Mouse (Mus musculus): ENCODE measurements around the gene Trit1.
"Not testable (repeated sequence)": the region's sequence is repeated elsewhere in the genome, so short reads cannot be mapped to it uniquely, and the experiment has no call there.

Gene Trit1

GRCm38 (mm10) chr4:123016451-123016957 lies at the start of gene Trit1:
TSS of gene Trit1 (plus strand) at chr4:123016597.
- peak; percentile 97 for DNase-seq (ENCODE audit: low read depth, low spot score)

- no peak for DNase-seq (ENCODE audit: low read depth, low spot score)
Observed at GRCm38 (mm10) chr4:122968106-122968505, 48.3 kb upstream of the Trit1 start.

DNA sequence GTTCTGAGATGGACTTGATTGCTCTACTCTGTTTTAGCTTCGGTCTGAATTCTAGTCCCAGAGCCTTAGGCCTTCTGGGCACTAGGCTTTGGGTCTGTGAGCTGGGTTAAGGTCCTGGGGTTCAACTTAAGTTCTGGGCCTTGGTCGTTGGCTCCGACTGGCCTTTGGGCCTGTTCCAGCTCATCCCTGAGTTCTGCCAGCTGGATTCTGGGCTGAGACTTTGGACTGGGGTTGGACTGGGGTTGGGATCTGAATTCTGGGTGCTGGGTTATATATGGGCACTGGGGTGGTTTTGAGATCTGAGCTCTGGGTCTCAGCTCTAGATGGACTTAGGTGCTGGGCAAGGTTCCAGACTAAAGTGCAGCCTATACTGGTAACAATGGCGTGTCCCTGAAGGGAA lies 45.2 kb upstream of the Trit1 start:
- no peak for DNase-seq (ENCODE audit: low read depth, low spot score)

- no peak for DNase-seq (ENCODE audit: low read depth, low spot score)
Observed at GRCm38 (mm10) chr4:122971646-122972045, 44.8 kb upstream of the Trit1 start.

- DNase-seq (ENCODE audit: low read depth, low spot score), result no peak
Observed at GRCm38 (mm10) chr4:122972056-122972455, 44.3 kb upstream of the Trit1 start.

DNA sequence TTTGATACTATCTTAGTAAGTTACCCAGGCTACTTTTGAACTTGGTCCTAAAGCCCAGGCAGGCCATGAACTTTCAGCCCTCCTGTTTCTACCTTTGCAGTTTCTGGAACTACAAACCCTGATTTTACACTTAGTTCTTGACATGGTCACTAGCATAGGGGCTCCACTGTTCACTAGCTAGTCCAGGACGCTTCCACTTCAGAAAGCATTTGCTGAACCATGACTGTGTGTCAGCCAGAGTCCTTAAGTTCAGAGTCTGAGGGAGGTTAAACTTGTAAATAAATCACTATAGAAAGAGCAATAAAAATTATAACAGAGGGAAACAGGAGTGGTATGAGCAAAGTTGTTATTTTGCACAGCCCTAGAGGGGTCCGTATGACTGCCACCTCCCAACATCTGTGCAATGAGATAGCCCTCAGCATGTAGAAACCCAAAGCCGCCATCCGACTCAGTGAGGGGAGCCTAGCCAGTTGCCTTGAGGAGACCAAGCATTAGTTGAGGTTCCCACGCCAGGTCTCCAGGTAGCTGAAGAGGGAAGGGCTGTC lies 41.3 kb upstream of the Trit1 start:
- no peak for DNase-seq (ENCODE audit: low read depth, low spot score)

DNA sequence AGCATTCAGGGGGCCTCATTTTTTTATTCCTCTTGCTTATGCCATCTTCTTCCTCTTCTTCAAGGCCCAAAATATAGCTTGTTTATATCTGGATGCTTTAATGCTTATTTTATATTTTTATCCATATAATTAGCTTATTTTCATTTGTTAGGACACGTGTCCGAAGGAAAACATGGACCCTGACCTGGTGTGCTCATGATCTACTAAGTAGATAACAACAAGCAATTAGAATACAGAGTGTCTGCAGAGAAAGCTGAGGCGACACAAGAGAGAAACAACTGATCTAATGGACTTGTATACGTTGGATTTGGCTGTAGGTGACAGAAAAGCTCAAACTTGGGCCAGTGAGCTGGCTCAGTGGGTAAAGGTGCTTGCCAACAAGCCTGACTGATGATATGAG lies 39.5 kb upstream of the Trit1 start:
- no peak for DNase-seq (ENCODE audit: low read depth, low spot score)

- no peak for DNase-seq (ENCODE audit: low read depth, low spot score)
Observed at GRCm38 (mm10) chr4:122978850-122979249, 37.5 kb upstream of the Trit1 start.

DNA sequence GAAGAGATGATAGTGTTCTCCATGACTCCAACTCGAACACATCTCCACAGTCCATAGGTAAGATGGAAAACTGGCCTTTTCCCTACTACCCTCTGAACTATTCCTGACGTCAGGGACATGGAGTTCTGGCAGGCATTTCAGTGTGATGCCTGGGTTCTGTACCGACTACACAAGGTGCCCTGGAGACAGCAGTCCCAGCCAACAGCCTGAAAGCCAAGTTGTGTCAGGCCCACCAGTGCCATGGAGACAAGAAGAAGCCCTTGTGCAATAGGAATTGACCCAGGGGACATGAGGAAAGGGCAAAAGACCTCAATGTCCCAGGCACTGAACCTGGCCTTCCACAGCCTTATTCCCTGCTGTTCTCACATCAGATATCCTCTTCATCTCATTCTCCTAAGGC lies 36.6 kb upstream of the Trit1 start:
- DNase-seq (ENCODE audit: low read depth, low spot score), result no peak

- no peak for DNase-seq (ENCODE audit: low read depth, low spot score)
Observed at GRCm38 (mm10) chr4:122980684-122981083, 35.7 kb upstream of the Trit1 start.

GRCm38 (mm10) chr4:122981238-122981637 lies 35.2 kb upstream of the Trit1 start:
- no peak for DNase-seq (ENCODE audit: low read depth, low spot score)

DNA sequence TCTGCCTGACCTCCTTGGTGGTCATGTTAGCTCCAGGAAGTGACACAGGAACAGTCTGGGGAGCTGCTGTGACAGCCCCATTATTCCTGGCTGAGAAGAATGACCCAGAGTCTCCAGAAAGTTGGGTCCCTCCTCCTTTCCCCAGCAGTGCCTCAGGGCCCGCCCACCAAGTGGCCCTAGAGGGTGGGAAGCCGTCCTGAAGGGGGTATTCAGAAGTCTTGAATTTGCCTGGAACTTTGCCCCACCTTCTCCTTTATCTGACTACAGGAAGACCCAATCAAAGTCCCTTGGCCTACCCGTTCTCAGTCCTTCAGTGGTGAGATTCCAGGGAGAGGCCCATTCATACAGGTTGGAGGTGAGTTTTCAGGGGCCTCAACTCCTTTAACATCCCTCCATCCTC lies 34.5 kb upstream of the Trit1 start:
- DNase-seq (ENCODE audit: low read depth, low spot score), result no peak

DNA sequence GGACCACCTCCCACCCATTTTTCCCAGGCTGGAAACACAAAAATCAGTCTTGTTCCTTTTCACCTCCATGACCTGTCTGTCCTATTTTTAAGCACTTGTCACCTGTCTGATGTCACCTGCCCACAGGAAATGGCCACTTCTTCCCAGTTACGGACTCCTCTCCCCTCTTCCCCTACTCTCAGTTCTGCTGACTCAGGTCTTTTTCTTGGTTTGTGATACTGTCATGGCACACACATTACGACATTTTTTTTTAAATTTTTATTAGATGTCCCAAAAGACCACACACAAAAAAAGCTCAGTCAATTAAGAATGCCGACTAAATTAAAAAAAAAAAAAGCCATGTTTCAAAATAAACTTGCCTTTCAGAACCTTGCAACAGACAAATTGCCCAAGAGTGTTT lies 33.9 kb upstream of the Trit1 start:
- no peak for DNase-seq (ENCODE audit: low read depth, low spot score)

GRCm38 (mm10) chr4:122983486-122984261 lies 32.7 kb upstream of the Trit1 start:
- no peak for DNase-seq (ENCODE audit: low read depth, low spot score)

- DNase-seq (ENCODE audit: low read depth, low spot score), result peak; percentile 92
Observed at GRCm38 (mm10) chr4:122985110-122985509, 31.3 kb upstream of the Trit1 start.

DNA sequence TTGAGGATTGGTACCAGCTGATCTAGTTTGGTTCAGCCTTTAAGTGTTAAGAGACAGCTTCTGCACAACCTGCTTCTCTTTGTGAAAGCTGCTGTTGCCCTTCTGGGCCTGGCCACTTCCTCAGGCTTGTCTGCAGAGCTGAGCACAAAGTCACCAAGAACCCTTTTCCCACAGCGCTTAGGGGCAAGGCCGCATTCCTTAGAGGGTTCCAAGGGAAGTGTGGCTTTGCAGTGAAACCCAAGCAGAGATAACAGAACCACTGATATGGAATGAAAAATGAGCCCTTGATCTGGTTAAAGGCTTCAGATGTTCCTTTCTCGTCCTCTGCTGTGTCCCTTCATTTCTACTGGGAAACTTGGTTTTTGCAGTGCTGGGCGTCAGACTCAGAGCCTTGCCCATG lies 29.0 kb upstream of the Trit1 start:
- DNase-seq (ENCODE audit: low read depth, low spot score), result no peak

- DNase-seq (ENCODE audit: low read depth, low spot score), result not testable (repeated sequence)
Observed at GRCm38 (mm10) chr4:122988004-122988403, 28.4 kb upstream of the Trit1 start.

GRCm38 (mm10) chr4:122991177-122991576 lies 25.2 kb upstream of the Trit1 start:
- DNase-seq (ENCODE audit: low read depth, low spot score), result no peak

- no peak for DNase-seq (ENCODE audit: low read depth, low spot score)
Observed at GRCm38 (mm10) chr4:122992276-122992675, 24.1 kb upstream of the Trit1 start.

DNA sequence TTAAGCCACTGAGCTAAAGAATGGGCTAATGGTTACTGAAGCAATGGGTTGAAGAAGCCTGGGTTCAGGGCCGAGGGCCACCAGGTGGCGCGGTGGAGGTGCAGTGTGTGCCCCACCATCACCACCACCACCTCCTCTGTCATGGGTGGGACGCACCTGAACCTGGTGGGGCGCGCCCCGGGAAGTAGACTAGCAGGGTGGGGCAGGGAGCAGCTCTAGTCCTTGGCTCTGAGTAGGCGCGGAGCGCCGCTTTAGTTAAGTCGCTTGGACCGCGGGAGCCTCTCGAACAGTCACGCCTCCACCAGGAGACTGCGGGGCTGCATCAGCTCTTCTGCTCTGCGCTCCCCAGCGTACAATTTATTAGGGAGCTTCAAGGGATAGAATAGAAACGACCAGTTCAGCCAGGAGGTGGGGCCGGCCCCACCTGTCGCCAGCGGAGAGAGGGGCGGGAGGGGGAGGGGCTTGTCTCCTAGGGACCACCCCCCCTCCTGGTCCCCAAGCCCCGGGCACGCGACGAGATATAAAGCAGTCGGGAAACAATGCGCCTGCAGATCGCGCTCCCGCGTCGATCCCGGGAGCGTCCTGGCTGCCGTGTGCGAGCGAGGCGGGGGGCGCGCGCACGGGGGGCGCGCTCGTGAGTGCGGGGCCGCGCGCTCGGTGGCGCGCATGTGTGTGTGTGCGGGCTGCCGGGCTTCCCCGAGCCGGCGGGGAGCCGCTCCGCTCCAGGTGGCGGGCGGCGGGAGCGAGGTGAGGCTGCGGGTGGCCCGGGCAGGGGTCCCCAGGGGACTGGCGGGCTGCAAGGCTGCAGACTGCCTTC lies 20.8 kb upstream of the Trit1 start, which contains the start of gene Mycl:
Gene Mycl (plus strand): TSS at position 249 of the 817 bp plus-strand sequence.
- DNase-seq (ENCODE audit: low read depth, low spot score), result peak; percentile 88

DNA sequence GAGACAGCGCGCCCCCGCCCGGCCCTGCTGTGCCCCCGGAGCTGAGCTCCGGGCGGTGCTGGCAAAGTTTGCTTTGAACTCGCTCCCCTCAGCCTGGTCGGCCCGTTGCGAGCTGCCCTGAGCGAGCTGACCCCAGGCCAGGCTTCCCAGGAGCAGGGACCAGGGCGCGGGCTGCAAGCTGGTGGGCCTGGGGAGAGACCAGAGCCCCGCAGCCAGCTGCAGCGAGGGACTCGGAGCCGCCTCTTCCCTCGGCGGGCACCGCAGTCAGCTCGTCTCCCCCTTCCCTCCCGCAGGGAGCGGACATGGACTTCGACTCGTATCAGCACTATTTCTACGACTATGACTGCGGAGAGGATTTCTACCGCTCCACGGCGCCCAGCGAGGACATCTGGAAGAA lies 20.2 kb upstream of the Trit1 start:
- no peak for DNase-seq (ENCODE audit: low read depth, low spot score)

GRCm38 (mm10) chr4:122996618-122997381 lies 19.6 kb upstream of the Trit1 start:
- DNase-seq (ENCODE audit: low read depth, low spot score), result no peak
